Mouse (Mus musculus) liver, postnatal 0 days (tissue): ENCODE data around the gene Cops4.

Experiments used
- CTCF ChIP-seq: sonication (generic); IDR thresholded peaks from 2 replicates; pipeline ENCODE4 v1.5.1; 2016; ENCODE audit warnings: antibody characterized with exemption, low read depth
- EP300 ChIP-seq: IDR thresholded peaks from 2 replicates; pipeline ENCODE4 v1.6.1; 2016; ENCODE audit warnings: antibody characterized with exemption, low read depth, mild to moderate bottlenecking

DNA sequence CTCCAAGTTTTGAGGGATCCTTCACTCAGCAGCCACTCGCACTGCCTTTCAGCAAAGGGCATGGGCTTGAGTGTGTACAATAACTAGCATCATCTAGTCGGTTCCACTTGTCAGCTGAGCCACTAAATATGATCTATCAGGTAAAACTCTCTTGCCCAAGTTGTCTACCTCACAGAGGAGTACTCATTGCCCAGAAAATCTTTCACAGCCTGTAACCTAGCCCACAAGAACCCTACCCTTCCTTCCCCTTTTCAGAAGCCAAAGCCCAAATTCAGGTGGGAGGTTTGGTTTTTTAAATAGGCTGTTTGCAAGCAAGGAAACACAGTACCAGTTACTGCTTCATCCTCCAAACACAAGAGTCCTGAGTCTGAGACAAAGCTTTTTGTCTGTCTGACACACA, 31.0 kb upstream of the Cops4 start:
- TF ChIP-seq CTCF = no peak
- TF ChIP-seq EP300 = no peak
